Mouse (Mus musculus): ENCODE measurements at regions not wholly inside any gene's neighbourhood (a gene's known extent, or its start where the extent isn't known, plus 50 kb on each side); places are given as distances from the start of the nearest gene placed in this dataset.

DNA sequence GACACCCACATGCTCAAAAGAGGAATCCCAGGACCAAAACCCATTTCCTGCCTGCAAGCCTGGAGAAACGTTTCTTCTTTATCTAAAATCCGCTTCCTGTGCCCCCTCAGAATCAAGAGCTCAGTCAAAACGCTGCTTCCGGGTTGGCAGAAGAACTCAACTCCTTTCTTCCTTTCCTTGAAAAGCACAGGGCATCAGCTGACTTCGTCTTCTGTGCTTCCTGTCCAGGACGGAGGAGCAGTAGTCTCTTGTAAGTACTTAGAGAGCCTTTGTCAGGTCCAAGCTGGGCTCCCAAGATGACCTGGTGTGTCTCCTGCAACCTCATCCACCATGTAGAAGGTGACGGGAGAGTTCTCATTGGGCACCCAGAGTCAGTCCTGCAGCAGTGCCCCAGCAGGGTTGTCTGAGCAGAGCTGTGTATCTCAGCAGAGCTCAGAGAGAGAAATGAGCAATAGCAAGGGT lies 199.3 kb upstream of the 4930412O13Rik start:
- TF ChIP-seq CTCF (IDR thresholded peaks at IDR 0.05; ENCODE audit: low read depth): no peak
- TF ChIP-seq EP300 (IDR thresholded peaks at IDR 0.05; ENCODE audit: low read depth): no peak
